Mouse (Mus musculus) testis, postnatal 10 days (tissue): Measurements from ENCODE around the gene Man2b2.

Source experiments
- DNase-seq: peaks from one replicate; pipeline ENCODE4 v3.0.0; 2021; ENCODE audit warnings: low spot score

Man2b2 gene

DNA sequence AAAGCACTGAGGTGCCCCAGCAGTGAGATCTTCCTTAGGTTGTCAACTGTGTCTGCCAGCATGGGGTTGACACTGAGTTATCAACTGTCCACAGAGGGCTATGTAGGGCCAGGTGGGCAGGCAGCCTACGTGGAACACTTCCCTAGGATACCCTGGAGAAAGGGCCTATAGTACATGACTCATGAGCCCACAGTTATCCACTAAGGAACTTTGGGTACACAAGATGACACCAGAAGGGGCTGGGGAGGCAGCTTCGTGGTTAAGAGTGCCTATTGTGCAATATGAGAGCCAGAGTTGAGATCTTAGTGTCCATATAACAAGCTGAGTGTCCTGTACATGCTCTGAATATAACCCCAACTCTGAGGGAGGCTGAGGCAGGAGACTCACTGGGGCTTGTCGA, 60.9 kb downstream of the Man2b2 start:
- DNase-seq = no peak

- no peak for DNase-seq
Observed at GRCm38 (mm10) chr5:36766958-36767703, 63.3 kb downstream of the Man2b2 start.

- DNase-seq = no peak
Observed at GRCm38 (mm10) chr5:36759848-36760247, 70.6 kb downstream of the Man2b2 start.

DNA sequence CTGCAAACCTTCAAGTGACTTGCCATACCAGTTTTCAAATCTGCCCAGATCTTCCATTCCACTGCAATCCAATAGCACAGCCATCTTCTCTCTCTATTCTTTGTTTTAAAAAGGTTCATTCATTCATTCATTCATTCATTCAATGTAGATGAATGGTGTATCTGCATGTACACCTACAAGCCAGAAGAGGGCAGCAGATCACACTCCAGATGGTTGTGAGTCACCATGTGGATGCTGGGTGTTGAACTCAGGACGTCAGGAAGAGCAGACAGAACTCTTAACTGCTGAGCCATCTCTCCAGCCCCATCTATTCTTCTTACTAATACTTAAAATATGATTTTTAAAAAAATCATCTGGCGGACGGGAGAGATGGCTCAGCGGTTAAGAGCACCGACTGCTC, 73.4 kb downstream of the Man2b2 start:
- DNase-seq = no peak
